Mouse (Mus musculus) hindbrain, embryonic 15.5 days (tissue): Measurements from ENCODE around the gene Ncoa7. TPM values are rescaled to one million over a fixed set of nuclear protein-coding genes. Genes with fewer than 3 reads are reported as not detected.
A peak's percentile ranks its signal among the peaks of the same experiment; 100 is the strongest.
"Not testable (repeated sequence)": the region's sequence is repeated elsewhere in the genome, so short reads cannot be mapped to it uniquely, and the experiment has no call there.

Experiments
- ATAC-seq: fragments of 200-750 bp; cut with Nextera tagmentation; 2 replicates; pipeline ENCODE4 v1.8.0; 2017; ENCODE audit warnings: low read depth, moderate number of reproducible peaks, moderate TSS enrichment; ENCODE audit not compliant: low FRiP score
- H3K27ac ChIP-seq: fragments of 300-500 bp; sonication (generic); replicated peaks from 2 replicates; pipeline ENCODE4 v1.5.1; 2015; ENCODE audit warnings: mild to moderate bottlenecking, inconsistent platforms
- H3K27me3 ChIP-seq: fragments of 300-500 bp; sonication (generic); 2 replicates; pipeline ENCODE4 v1.6.1; 2015; ENCODE audit warnings: control low read depth, inconsistent platforms
- H3K36me3 ChIP-seq: fragments of 300-500 bp; sonication (generic); 2 replicates; pipeline ENCODE4 v1.6.1; 2015; ENCODE audit warnings: control low read depth, inconsistent platforms
- H3K4me1 ChIP-seq: fragments of 300-500 bp; sonication (generic); replicated peaks from 2 replicates; pipeline ENCODE4 v1.6.1; 2015; ENCODE audit warnings: control low read depth, inconsistent platforms
- H3K4me2 ChIP-seq: fragments of 300-500 bp; sonication (generic); 2 replicates; pipeline ENCODE4 v1.6.1; 2015; ENCODE audit warnings: moderate library complexity, mild to moderate bottlenecking, inconsistent platforms
- H3K4me3 ChIP-seq: fragments of 300-500 bp; sonication (generic); 2 replicates; pipeline ENCODE4 v1.5.1; 2015; ENCODE audit warnings: mild to moderate bottlenecking, inconsistent platforms
- H3K9ac ChIP-seq: fragments of 300-500 bp; sonication (generic); 2 replicates; pipeline ENCODE4 v1.6.1; 2015; ENCODE audit warnings: inconsistent platforms
- H3K9me3 ChIP-seq: fragments of 300-500 bp; sonication (generic); 2 replicates; pipeline ENCODE4 v1.6.1; 2016; ENCODE audit warnings: control low read depth, inconsistent platforms
- WGBS: fragments of 180-500 bp; shearing (Covaris S2); methylation state at CpG from one replicate; pipeline ENCODE4 v1.1.7; 2015; 5-methylcytosine and 5-hydroxymethylcytosine counted together
- polyA plus RNA-seq: library from polyadenylated mRNA; unstranded; fragments of >200 nt; fragmentation: Nextera tagmentation; extraction: Ambion mirVana; gene quantifications from 2 replicates; pipeline ENCODE4 v1.2.1, GENCODE M21; 2015

The Ncoa7 gene
- polyA plus RNA-seq, 1 experiment from 2014 or later: 18.9 TPM

GRCm38 (mm10) chr10:30629513-30629912 lies 173.6 kb downstream of the Ncoa7 start, which contains the start of gene Hint3:
Gene Hint3 (minus strand): TSS chr10:30629632.
- H3K27me3 ChIP-seq: no peaks in the 10 kb centered on the region
- no peak within 1 kb of the TSS for H3K4me3 ChIP-seq
- no peak within 1 kb of the TSS for H3K27ac ChIP-seq
- no peaks in the 10 kb centered on the region for H3K4me1 ChIP-seq
- no peaks in the 10 kb centered on the region for H3K9me3 ChIP-seq
- no peak within 1 kb of the TSS for H3K4me2 ChIP-seq
- WGBS: 87% methylated on average over 3 of the region's 3 CpGs
- no peak for ATAC-seq
- H3K9ac ChIP-seq: no peak within 1 kb of the TSS
- H3K36me3 ChIP-seq: no peaks in the 10 kb centered on the region

GRCm38 (mm10) chr10:30628444-30628843 lies 174.7 kb downstream of the Ncoa7 start:
- H3K9me3 ChIP-seq, H3K27ac ChIP-seq, H3K4me1 ChIP-seq, H3K4me3 ChIP-seq, H3K9ac ChIP-seq, ATAC-seq, H3K36me3 ChIP-seq, H3K27me3 ChIP-seq, H3K4me2 ChIP-seq: not testable (repeated sequence)
- WGBS: 92% methylated on average over 11 of the region's 11 CpGs

DNA sequence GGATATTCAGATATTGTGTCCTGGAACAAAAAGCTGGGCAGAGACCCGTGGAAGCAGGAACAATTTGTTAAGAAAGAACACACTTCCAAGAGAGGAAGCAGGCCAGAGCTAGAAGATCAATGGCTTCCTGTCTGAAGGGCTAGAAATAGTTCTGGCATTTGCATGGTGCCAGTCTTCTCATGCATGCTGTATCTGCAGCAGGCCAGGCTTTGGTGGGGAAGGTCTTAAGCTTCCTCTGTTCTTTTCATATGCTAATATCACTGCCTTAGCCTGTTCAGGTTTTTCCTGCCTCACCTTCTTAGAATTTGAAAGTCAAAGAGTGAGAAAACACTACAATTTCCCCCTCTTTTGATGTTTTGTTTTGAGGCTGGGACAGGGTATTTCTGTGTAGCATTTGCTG lies 175.6 kb downstream of the Ncoa7 start:
- Histone ChIP-seq H3K4me2 (no peak overlapping the region), H3K27me3 (no peaks in the 10 kb centered on the region), H3K9me3 (no peaks in the 10 kb centered on the region), H3K27ac (no peak overlapping the region), H3K36me3 (no peaks in the 10 kb centered on the region), H3K4me1 (no peaks in the 10 kb centered on the region), H3K4me3 (no peak overlapping the region), H3K9ac (no peak overlapping the region)
- no peak for ATAC-seq
- 40% methylated on average over 1 of the region's 1 CpGs for WGBS

GRCm38 (mm10) chr10:30624161-30625019 lies 178.7 kb downstream of the Ncoa7 start:
- 56% methylated on average over 5 of the region's 5 CpGs for WGBS
- Histone ChIP-seq H3K9me3 (no peaks in the 10 kb centered on the region), H3K36me3 (no peaks in the 10 kb centered on the region), H3K9ac (no peak overlapping the region), H3K4me2 (no peak overlapping the region), H3K4me1 (no peaks in the 10 kb centered on the region), H3K4me3 (no peak overlapping the region), H3K27ac (no peak overlapping the region), H3K27me3 (no peaks in the 10 kb centered on the region)
- peak; percentile 48; the same call in 1 of the 2 replicates for ATAC-seq

DNA sequence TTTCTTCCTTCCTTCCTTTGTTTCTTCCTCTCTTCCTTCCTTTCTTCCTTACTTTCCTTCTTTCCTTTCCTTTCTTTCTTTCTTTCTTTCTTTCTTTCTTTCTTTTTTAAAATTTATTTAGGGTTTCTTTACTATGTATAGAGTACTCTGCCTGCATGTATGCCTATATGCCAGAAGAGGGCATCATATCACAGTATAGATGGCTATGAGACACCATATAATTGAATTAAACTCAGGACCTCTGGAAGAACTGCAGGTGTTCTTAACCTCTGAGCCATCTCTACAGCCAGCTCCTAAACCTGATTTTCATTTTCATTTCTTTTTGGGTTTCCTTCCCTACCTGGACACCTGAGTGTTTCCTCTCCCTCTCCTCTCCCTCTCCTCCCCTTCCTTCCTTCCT lies 180.2 kb downstream of the Ncoa7 start:
- H3K27ac ChIP-seq: no peak overlapping the region
- H3K4me2 ChIP-seq: no peak overlapping the region
- H3K27me3 ChIP-seq: no peaks in the 10 kb centered on the region
- no peak overlapping the region for H3K9ac ChIP-seq
- no peak overlapping the region for H3K4me3 ChIP-seq
- H3K4me1 ChIP-seq: peaks cover 3% of the 10 kb centered on the region; the same call in 1 of the 2 replicates
- no peaks in the 10 kb centered on the region for H3K9me3 ChIP-seq
- no peak for ATAC-seq
- no peaks in the 10 kb centered on the region for H3K36me3 ChIP-seq

- Histone ChIP-seq H3K27me3 (no peaks in the 10 kb centered on the region), H3K9me3 (no peaks in the 10 kb centered on the region), H3K4me2 (peak overlapping the region; percentile 61), H3K9ac (peak overlapping the region; percentile 43), H3K4me3 (peak overlapping the region; percentile 67), H3K4me1 (peaks cover 6% of the 10 kb centered on the region), H3K27ac (peak overlapping the region; percentile 95), H3K36me3 (no peaks in the 10 kb centered on the region)
- no peak for ATAC-seq
- 33% methylated on average over 3 of the region's 3 CpGs for WGBS
Observed at GRCm38 (mm10) chr10:30618918-30619210, 184.3 kb downstream of the Ncoa7 start.

DNA sequence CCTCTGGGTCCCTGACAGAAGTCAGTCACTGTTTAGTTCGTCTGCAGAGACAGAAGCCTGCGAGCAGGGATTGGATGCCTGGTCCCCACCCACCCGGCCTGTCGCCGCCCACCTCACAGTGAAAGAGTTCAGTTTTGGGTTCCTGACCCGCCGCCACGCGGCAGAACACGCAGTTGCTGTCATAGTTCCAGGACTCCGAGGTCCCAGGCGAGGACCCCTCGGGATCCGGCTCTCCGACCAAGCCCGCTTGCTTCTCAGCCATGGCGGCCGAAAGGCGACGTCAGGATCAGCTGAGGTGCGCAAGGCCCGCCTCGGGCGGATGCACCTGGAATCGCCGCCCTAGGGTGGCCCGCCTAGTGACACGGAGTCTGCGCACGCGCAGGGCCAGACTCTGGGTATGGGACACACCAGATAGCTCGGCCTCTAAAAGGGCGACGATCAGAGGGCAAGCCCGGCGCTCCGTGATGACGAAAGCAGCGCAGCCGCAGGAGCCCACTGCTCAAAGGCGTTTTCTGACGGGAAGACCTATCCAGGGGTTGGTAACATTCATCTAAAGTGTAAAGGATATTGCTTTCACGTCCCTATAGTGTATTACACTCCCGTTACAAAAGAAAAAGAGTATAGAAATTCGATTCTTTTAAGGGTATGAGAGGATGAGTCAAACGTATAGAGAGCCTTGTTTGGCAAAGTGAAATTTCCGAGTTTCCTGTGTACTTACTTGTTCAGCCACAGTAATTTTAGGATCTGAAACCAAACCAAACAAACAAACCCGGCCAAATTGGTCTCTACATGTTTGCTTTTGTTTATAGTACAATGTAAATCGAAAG lies 184.8 kb downstream of the Ncoa7 start:
- peak overlapping the region; percentile 69 for H3K9ac ChIP-seq
- H3K27ac ChIP-seq: peak overlapping the region; percentile 95
- no peaks in the 10 kb centered on the region for H3K9me3 ChIP-seq
- peaks cover 6% of the 10 kb centered on the region for H3K4me1 ChIP-seq
- ATAC-seq: peak; percentile 100
- peak overlapping the region; percentile 67 for H3K4me3 ChIP-seq
- WGBS: under 1% methylated on average over 49 of the region's 49 CpGs
- H3K4me2 ChIP-seq: peak overlapping the region; percentile 61
- H3K36me3 ChIP-seq: no peaks in the 10 kb centered on the region
- no peaks in the 10 kb centered on the region for H3K27me3 ChIP-seq

- H3K36me3 ChIP-seq: peaks cover 4% of the 10 kb centered on the region; the same call in 1 of the 2 replicates
- peaks cover 3% of the 10 kb centered on the region; the same call in 1 of the 2 replicates for H3K4me1 ChIP-seq
- no peak overlapping the region for H3K4me2 ChIP-seq
- WGBS: 90% methylated on average over 4 of the region's 4 CpGs
- no peak overlapping the region for H3K4me3 ChIP-seq
- no peak overlapping the region for H3K9ac ChIP-seq
- no peak overlapping the region for H3K27ac ChIP-seq
- no peak for ATAC-seq
- H3K9me3 ChIP-seq: no peaks in the 10 kb centered on the region
- no peaks in the 10 kb centered on the region for H3K27me3 ChIP-seq
Observed at GRCm38 (mm10) chr10:30613039-30613438, 190.1 kb downstream of the Ncoa7 start.

GRCm38 (mm10) chr10:30609614-30610013 lies 193.5 kb downstream of the Ncoa7 start:
- no peaks in the 10 kb centered on the region for H3K4me1 ChIP-seq
- no peak overlapping the region for H3K4me2 ChIP-seq
- no peak overlapping the region for H3K4me3 ChIP-seq
- H3K9ac ChIP-seq: no peak overlapping the region
- no peaks in the 10 kb centered on the region for H3K27me3 ChIP-seq
- no peaks in the 10 kb centered on the region for H3K9me3 ChIP-seq
- peaks cover 11% of the 10 kb centered on the region; the same call in 1 of the 2 replicates for H3K36me3 ChIP-seq
- ATAC-seq: no peak
- no peak overlapping the region for H3K27ac ChIP-seq

- no peak overlapping the region for H3K4me2 ChIP-seq
- no peak for ATAC-seq
- no peaks in the 10 kb centered on the region for H3K4me1 ChIP-seq
- no peak overlapping the region for H3K27ac ChIP-seq
- H3K4me3 ChIP-seq: no peak overlapping the region
- no peaks in the 10 kb centered on the region for H3K9me3 ChIP-seq
- H3K27me3 ChIP-seq: no peaks in the 10 kb centered on the region
- H3K36me3 ChIP-seq: peaks cover 11% of the 10 kb centered on the region; the same call in 1 of the 2 replicates
- H3K9ac ChIP-seq: no peak overlapping the region
- WGBS: 70% methylated on average over 2 of the region's 2 CpGs
Observed at GRCm38 (mm10) chr10:30608109-30608508, 195.0 kb downstream of the Ncoa7 start.

GRCm38 (mm10) chr10:30600542-30600966 lies 202.6 kb downstream of the Ncoa7 start, which contains the start of gene Trmt11:
Gene Trmt11 (minus strand): TSS chr10:30600749.
- Histone ChIP-seq H3K36me3 (peaks cover 15% of the 10 kb centered on the region), H3K4me3 (peak within 1 kb of the TSS; percentile 71), H3K27ac (peak within 1 kb of the TSS; percentile 85), H3K27me3 (no peaks in the 10 kb centered on the region), H3K9me3 (no peaks in the 10 kb centered on the region), H3K4me2 (peak within 1 kb of the TSS; percentile 86), H3K4me1 (peaks cover 21% of the 10 kb centered on the region), H3K9ac (peak within 1 kb of the TSS; percentile 77)
- ATAC-seq: peak; percentile 97
- 1% methylated on average over 25 of the region's 28 CpGs for WGBS

DNA sequence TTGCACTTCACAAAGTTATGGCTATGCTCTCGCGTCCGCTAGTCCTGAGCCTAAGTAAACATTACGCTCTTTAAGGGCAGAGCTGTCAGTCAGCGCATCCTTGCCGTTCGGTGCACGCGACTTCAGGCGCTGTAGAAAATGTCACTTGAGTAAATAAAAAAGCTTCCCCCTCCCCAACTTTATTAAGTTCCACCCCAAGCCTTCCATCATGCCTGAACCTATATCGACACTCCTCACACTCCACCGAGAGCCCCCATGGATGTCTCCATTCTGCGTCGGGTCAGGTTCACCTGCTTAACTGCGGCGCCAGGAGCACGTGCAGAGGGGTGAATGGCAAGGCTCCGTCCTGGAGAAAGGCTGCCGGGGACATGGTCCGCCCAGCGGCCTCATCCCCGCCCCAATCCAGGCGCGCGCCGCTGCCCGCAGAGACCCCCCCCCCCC lies 203.0 kb downstream of the Ncoa7 start:
- no peaks in the 10 kb centered on the region for H3K27me3 ChIP-seq
- H3K9ac ChIP-seq: peak overlapping the region; percentile 77
- H3K9me3 ChIP-seq: no peaks in the 10 kb centered on the region
- peaks cover 20% of the 10 kb centered on the region for H3K36me3 ChIP-seq
- WGBS: under 1% methylated on average over 27 of the region's 27 CpGs
- ATAC-seq: peak; percentile 88
- H3K4me1 ChIP-seq: peaks cover 21% of the 10 kb centered on the region
- H3K27ac ChIP-seq: peak overlapping the region; percentile 85
- H3K4me2 ChIP-seq: peak overlapping the region; percentile 86
- peak overlapping the region; percentile 71 for H3K4me3 ChIP-seq
